Mouse (Mus musculus) skeletal muscle tissue, adult 2 months (tissue): Measurements from ENCODE around the gene Phyhipl.

ENCODE experiments used
- DNase-seq: peaks from one replicate; pipeline ENCODE4 v3.0.0-alpha.2; 2012; ENCODE audit warnings: low read depth, low spot score

Gene Phyhipl

DNA sequence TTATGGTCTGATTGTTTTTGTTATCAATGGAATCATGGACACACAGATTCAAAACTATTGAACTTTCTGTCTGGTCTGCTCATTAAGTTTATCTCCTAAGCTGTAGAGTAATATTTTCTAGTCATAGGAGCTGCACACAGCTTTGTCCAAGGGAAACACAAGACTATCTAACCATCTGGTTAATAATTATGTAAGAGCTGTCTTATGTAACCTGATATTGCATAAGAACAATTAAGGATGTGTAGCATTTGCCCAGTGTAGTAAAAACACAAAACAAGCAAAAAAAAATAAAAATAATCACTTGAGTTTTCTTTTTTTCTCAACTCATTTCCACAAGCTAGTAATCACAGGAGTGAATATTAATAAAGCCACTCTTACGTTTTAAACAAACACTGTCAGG, 20.5 kb downstream of the Phyhipl start:
- DNase-seq = peak; percentile 17

GRCm38 (mm10) chr10:70631142-70631541, 24.6 kb downstream of the Phyhipl start:
- DNase-seq = no peak

DNA sequence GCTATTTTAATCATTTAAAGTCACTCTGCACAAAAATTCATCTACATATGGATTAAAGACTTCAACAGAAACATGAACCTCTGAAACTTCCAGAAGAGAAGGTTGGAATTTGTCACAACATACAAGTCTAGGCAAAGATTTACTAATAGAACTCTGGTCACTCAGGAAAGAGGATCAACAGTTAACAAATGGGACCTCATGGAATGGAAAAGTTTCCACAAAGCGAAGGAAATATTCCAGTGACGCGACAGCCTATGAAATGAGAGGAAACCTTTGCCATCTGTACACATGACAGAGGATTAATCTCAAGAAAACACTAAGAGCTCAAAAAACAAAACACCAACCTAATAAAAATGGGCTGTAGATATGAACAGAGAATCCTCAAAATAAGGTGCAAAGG, 32.3 kb downstream of the Phyhipl start:
- DNase-seq = no peak

DNA sequence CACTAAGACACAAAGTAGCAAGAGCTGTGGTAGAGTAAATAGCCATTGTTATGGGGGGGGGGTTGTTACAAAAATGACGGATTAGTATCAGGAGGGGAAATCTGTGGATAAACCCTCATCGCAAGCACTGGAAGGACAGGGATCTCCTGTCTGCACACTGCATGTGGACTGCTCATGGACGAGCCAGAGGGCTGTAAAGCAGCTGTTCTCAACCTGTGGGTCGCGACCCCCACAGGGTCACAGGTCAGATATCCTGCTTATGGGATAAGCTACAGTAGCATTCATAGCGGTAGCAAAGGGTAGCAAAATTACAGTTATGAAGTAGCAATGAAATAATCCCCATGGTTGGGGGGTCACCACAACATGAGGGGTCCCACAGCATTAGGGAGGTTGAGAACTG, 39.4 kb downstream of the Phyhipl start:
- no peak for DNase-seq

DNA sequence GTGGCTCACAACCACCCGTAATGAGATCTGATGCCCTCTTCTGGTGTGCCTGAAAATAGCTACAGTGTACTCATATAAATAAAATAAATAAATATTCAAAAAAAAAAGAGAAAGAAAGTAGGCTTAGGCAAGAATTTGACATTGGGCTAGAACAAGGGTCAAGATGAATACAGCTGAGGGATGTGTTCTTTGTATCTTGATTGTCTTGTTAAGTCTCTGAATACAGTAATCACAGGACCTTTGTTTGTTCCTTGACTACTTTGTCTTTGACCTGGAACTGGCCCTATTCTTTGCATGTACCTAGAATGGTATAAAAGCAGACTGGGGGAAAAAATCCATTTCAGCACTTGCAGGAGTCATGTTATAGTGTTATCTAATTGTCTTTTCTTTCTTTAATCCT, 44.1 kb downstream of the Phyhipl start:
- DNase-seq = no peak

DNA sequence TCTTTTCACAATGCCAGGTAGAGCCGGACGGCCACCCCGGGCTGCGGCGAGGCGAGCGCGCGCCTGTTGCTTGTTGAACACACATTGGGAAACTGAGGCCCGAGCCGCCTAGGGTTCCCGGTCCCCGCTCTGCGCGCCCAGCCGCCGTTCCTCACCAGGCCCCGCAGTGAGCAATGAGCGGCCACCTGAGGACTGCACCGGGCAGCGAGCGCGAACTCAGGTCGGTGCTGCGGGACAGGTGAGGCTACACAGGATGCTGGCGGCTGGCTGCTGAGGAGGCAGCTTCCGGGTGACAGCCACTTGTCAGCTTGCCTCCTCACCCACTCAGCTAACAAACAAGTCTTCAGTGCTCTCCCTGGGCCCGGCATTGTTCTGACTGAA, 55.9 kb downstream of the Phyhipl start:
- DNase-seq = no peak

DNA sequence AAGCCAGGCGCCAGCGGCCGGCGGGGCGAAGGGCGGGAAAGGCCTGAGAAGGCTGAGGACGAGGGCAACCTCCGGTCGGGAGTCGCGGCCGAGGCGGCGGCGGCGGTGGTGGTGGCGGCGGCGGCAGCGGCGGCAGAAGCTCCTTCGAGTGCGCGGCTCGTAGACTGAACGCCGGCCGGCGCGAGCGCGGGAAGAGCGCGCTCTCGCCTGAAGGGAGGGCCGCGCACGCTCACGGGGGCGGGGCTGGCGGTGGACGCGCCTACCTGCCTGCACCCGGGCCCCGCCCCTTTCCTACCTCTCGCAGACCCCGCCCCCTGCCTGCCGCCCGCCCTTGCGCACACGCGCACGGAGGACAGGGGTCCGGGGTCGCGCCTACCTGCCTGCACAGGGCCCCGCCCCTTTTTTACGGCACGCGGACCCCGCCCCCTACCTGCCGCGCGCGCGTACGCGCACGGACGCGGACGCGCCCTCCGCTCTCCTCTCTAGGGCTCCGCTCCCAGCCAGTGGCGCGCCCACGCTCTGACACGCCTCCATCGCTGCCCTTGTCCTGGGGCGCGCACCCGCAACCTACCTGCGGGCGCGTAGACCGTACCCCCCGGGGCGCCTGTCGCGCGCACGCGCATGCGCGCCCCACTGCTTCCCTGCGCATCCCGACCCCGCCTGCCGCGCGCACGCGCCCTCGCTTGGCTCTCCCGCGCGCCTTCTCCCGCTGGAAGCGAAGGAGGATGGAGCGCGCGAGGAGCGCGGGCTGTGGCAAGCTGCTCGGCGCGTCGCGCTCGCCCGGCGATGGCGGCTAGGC, 56.4 kb downstream of the Phyhipl start:
- DNase-seq = no peak

DNA sequence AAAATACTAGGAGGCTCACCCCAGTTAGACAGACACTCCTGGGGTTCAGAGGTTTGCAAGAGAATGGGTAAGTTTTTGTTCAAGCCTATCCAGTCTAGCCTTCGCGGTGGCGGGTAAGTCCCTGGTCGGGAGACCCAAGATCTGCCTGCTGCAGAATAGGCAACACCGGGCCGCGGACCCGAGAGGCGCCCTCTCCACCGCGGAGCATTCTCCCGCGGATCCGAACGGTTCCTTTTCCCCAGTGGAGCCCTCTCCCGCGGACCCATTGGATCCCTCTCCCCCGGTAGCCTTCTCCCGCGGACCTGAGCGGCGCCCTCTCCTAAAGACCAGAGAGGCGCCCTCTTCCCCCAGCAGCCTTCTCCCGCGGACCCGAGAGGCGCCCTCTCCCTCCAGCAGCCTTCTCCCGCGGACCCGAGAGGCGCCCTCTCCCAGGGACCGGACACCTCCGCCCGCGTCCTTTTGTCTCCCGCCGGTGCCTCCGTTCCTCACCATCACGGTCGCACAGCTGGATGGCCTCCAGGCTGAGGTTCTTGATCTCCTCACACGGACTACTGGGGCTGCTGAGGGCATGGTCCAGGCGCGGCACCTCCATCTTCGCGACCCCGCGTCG, 57.1 kb downstream of the Phyhipl start:
- no peak for DNase-seq

- DNase-seq = no peak
These were observed 57.7 kb downstream of the Phyhipl start for GRCm38 (mm10) chr10:70598081-70598515.

GRCm38 (mm10) chr10:70594007-70594406, 61.8 kb downstream of the Phyhipl start:
- no peak for DNase-seq

DNA sequence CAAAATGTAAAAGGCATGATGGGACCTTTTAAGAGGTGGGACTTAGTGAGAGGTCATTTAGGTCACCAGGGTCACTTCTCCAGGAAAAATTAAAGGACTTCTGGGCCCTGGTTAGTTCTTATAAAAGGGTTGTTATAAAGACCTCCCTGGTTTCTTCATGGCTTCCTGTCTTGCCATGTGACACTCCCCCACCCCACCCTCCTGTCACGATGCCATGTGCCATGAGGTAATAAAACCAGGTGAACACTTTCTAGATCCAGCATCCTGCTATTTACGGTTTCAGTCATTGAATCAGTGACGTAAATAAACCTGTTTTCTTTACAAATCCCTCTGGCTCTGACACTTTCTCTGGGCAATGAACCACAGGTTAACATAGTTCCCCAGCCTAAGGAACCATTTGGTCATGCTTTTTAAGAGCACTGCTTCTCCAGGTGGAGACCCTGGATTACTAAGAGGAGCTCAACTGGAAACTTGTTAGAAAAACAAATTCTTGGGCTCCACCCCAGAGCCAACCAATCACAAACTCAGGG, 68.8 kb downstream of the Phyhipl start:
- no peak for DNase-seq

GRCm38 (mm10) chr10:70584171-70584570, 71.6 kb downstream of the Phyhipl start:
- no peak for DNase-seq

DNA sequence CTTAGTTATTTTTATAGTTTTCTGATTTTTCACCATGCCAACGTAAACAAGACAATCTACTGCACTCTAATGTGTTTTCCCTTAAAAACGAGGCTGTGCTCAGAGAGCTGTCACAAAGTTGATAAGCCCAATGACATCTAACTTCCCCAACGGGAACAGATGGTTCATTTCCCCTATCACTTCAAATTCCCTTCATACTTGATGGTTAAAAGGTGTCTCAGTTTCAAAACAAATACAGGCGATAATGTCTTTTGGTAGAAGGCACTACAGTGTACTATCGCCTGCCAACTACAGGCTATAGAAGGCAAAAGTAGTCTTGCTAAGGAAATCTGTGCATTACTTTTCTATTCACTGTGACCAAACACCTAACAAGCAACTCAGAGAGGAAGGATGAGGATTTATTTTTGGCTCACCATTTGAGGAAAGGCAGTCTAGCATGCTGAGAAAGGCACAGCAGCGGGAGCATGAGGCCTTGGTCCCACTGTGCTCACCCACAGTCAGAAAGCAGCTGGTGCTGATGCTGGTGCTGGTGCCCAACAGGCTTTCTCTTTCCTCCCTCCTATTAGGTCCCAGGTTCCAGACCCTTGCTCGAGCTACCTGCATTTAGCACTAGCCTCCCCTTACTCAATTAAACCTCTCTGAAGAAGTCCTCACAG, 74.1 kb downstream of the Phyhipl start:
- DNase-seq = no peak

GRCm38 (mm10) chr10:70563636-70564035, 92.1 kb downstream of the Phyhipl start:
- peak; percentile 38 for DNase-seq

GRCm38 (mm10) chr10:70552531-70552930, 103.2 kb downstream of the Phyhipl start:
- DNase-seq = peak; percentile 28

DNA sequence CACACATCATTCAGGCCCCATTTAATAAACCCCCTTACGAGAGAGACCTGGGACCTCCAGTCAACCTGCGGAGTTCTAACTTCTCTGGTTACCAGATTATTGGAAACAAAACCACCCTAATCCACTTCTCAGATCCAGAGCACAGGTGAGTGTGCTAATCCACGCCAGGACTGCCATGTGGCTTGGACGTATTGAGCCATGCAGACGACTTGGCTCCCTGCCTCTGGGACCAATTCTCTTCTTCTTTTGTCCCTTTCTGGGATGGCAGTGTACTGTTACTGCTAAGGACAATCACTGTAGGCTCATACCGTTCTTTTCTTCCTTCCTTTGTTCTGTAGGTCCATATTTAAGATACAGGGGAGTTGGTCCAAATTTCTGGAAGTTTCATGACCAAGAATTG, 112.9 kb downstream of the Phyhipl start:
- DNase-seq = no peak

- DNase-seq = no peak
These were observed 115.1 kb downstream of the Phyhipl start for GRCm38 (mm10) chr10:70540456-70541195.

DNA sequence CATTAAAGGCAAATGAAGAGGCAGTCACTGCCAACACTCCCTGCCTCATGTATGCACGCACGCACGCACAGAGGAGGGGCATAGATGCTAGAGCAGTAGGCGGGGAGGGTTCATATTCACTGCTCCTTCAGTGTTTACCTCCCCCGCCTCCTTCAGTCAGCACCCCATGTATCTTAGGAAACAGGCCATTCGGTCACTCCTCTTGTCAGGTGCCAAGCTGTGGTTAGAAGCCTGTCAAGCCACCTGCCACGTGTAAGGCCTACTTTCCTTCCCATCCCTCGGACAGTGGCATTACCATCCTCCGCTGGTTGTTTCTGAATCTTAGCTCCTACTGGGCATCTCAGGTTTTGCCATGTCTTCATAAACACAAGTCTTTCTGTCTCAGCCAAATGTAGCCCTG, 116.5 kb downstream of the Phyhipl start:
- no peak for DNase-seq

GRCm38 (mm10) chr10:70537694-70538093, 118.1 kb downstream of the Phyhipl start:
- no peak for DNase-seq

DNA sequence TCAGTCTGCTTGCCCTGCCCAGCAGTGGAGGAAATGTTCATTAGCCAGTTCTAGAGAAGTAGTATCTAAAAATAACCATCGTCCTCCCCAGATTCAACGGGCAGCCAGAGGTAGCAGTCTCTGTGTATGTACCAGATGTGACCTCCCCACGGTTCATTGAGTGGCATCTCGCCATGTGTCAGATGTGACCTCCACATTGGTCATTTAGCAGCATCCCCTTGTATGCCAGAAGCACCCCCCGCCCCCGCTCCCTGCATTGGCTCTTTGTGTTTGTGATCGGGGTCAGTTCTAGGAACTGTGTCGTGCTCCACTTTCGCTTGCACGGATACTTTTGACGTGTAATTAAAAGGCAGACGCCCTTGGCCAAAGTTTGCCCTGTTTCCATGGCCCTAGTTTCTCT, 120.4 kb downstream of the Phyhipl start:
- DNase-seq = no peak

- DNase-seq = no peak
These were observed 121.2 kb downstream of the Phyhipl start for GRCm38 (mm10) chr10:70534571-70534970.

GRCm38 (mm10) chr10:70533986-70534385, 121.8 kb downstream of the Phyhipl start:
- no peak for DNase-seq
